ENCODE assay signal across 23 mouse cellular contexts in genomic region chr11:68197471-68197870, GRCm38 (mm10).
"Had no signal": no experiment of that assay in that cellular context is flagged by ENCODE, and none has a peak within 500 bp of the region (broad histone marks: within the 10 kb centered on the region; RNA-seq: fewer than 3 reads in every experiment).

No protein-coding gene starts in this region.

- H3K27ac ChIP-seq: heart, adult 2 months; heart, embryonic 13.5 days; heart, embryonic 15.5 days; hindbrain, embryonic 13.5 days; hindbrain, embryonic 15.5 days; hindbrain, postnatal 0 days; kidney, embryonic 15.5 days; kidney, postnatal 0 days; left cerebral cortex, adult 2 months; limb, embryonic 13.5 days; limb, embryonic 15.5 days; liver, embryonic 12.5 days; liver, embryonic 14.5 days had no signal

- H3K4me3 ChIP-seq: heart, adult 2 months; heart, embryonic 13.5 days; heart, embryonic 15.5 days; hindbrain, embryonic 13.5 days; hindbrain, embryonic 15.5 days; kidney, embryonic 15.5 days; left cerebral cortex, adult 2 months; limb, embryonic 13.5 days; limb, embryonic 15.5 days; liver, embryonic 12.5 days had no signal

- DNase-seq: forebrain, postnatal 0 days; heart, adult 11 months; heart, adult 2 months; heart, postnatal 14 days; heart, postnatal 36 days; kidney, adult 11 months; kidney, adult 2 months; kidney, adult 9 months; kidney, postnatal 14 days; kidney, postnatal 36 days; layer of hippocampus, adult 9-11 months had no signal
